Mouse (Mus musculus): Measurements from ENCODE around the gene Umodl1.

- TF ChIP-seq TBP (conservative IDR thresholded peaks at IDR 0.05; ENCODE audit: low read depth, low read length) (no peak), CTCF (conservative IDR thresholded peaks at IDR 0.05 in 1 of 2, IDR thresholded peaks at IDR 0.05 in 1 of 2; ENCODE audit: low read depth in 2 of 2, low read length in 2 of 2) (no peak), NELFE (IDR thresholded peaks at IDR 0.05; ENCODE audit: low read depth, low read length) (no peak), POLR2A (IDR thresholded peaks at IDR 0.05; ENCODE audit: low read depth, low read length) (no peak), ZKSCAN1 (IDR thresholded peaks at IDR 0.05; ENCODE audit: borderline replicate concordance, low read depth, low read length) (no peak), RAD21 (IDR thresholded peaks at IDR 0.05; ENCODE audit: low read depth, low read length) (no peak), IRF4 (IDR thresholded peaks at IDR 0.05; ENCODE audit: low read depth, low read length) (no peak), USF1 (IDR thresholded peaks at IDR 0.05; ENCODE audit: low read depth, low read length) (no peak), ZMIZ1 (IDR thresholded peaks at IDR 0.05; ENCODE audit: low read depth, low read length) (no peak), EP300 (IDR thresholded peaks at IDR 0.05; ENCODE audit: low read length) (no peak)
Observed at GRCm38 (mm10) chr17:30954340-30954739, at the start of gene Umodl1.

Measured in CH12.LX (cell line).